Mouse (Mus musculus) T-helper 17 cell (primary cell): ENCODE results near the gene Dyx1c1.

Experiments
- in situ Hi-C, 2 experiments: fragments of 300-600 bp; cut with MboI, MseI; formaldehyde crosslinking; loops; 1 replicate in 1 of 2; 2 replicates in 1 of 2; pipeline ENCODE4 v1.15.1; 2025; ENCODE audit warnings: high pct_unique_total_duplicates in 2 of 2

Dyx1c1 gene

DNA sequence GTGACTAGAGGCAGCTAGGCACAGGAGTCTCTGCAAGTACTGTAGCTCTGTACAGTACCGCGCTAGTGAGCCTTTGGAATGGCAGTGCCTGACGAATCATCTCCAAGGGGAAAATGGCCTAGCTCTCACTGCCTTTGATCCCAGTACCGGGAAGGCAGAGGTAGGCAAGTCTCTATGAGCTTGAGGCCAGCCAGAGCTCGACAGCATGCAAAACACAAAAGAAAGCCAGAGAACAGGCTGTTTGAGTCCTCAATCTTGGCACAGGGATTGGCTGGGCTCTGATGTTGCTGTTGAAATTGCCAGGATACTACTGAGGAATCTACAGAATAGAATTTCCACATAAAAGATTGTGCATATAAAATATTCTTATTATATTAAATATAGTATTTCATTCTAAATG lies 13.8 kb downstream of the Dyx1c1 start:
- in situ Hi-C loops = loop anchor here in 1 of 2 experiments (5.0 kb wide), 1 partner anchor 120 kb away; no protein-coding TSS in a partner anchor

DNA sequence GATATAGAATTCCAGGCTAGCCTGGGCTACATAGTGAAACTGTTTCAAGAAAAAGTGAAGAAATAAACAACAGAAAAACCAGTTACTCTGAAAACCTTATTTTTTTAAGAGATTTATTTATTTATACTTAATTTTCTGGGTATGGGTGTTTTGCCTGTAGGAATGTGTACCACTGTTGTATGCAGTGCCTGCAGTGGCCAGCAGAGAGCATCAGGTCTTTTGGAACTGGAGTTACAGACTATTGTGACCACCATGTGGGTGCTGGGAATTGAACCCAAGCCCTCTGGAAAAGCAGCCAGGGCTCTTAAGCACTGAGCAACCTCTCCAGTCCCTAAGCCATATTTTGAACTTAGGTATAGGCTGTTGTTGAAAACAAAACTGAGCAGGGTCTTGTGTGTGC lies 14.4 kb downstream of the Dyx1c1 start:
- in situ Hi-C loops = loop anchor here in 1 of 2 experiments (5.0 kb wide), 1 partner anchor 119 kb away; no protein-coding TSS in a partner anchor

GRCm38 (mm10) chr9:72974734-72975133 lies 16.1 kb downstream of the Dyx1c1 start:
- in situ Hi-C loops = loop anchor here in 1 of 2 experiments (5.0 kb wide), 1 partner anchor 118 kb away; no protein-coding TSS in a partner anchor

DNA sequence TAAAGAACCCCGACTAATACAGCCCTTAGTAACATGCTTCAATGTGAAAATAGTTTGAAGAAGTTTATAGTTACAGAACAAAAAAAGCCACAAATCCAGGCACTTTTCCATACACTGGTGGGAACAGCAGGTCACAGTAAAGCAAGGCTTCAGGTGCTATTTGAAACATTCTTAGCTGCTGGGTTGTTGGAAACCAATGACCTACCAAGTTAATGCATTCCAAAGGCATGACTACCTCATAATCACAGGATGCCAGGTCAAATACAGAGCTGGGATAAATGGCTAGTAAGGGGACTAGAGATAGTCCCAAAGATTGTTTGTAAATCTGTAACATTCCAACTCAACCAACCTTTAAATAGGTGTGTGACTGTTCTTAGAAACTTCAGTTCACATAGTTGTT lies 16.7 kb downstream of the Dyx1c1 start:
- in situ Hi-C loops = no loop called here

GRCm38 (mm10) chr9:72983066-72983465 lies 24.5 kb downstream of the Dyx1c1 start:
- in situ Hi-C loops = no loop called here

DNA sequence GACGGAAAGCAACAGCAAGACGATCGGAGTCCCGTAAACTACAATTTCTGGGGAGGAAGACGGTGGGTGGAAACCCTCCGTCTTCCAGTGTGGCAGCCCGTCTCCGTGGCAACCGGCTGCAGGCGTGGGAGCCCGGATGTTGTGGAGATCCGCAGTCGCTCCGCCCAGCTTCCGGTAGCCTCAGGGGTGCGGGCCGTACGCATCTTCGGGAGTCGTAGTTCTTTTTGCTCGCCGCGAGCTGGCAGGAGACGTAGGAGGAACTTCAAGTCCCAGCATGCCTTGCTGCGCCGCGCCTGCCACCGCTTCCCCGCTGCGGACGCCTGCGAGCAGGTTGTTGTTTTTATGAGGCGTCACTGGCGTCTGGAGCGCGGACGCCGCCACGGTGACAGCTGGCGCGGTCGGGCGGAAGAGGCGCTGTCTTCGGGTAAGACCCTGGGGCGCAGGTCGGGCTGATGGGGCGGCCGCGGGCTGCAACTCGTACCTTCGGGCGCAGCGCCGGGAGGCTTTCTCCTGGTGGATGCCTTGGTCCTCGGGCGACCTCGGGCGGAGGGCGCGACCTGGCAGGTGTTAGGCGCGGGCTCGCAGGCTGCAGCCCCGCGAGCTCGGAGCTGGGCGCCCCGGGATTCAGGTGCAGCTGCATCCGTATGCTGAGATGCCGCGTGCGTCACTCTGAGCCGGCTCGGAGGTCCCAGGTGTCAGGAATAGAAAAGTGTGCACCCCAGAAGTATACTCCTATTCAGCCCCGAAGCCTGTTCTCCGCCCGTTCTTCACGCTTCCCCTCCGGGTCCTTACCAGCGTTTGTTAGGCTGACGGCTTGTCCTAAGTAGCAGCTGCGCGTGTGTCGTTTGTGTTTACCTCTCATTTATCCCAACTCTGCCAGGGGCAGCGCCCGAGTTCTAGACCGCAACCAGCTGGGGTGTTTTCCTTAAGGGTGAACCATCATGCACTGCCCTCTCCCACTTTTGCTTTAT lies 26.9 kb downstream of the Dyx1c1 start, which contains the start of the genes Ccpg1os and Ccpg1:
Gene Ccpg1os (minus strand): TSS at position 133 of the 971 bp plus-strand sequence.
Gene Ccpg1 (plus strand): TSS at position 180 of the 971 bp plus-strand sequence.
- in situ Hi-C loops = no loop called here

DNA sequence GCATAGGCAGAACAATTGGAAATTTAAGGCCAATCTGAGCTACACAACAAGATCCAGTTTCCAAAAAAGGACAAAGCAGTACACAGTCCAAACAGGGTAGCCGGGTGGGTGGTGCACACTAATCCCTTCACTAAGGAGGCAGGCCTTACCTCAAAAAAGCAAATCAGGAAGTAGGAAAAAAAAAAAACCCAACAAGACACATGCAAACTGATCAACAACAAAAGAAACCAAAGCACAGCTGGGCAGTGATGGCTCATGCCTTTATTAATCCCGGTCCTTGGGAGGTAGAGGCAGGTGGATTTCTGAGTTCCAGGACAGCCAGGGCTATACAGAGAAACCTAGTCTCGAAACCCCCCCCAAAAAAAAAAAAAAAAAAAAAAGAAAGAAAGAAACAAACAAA lies 29.1 kb downstream of the Dyx1c1 start:
- in situ Hi-C loops = no loop called here

- in situ Hi-C loops = no loop called here
These were observed 30.1 kb downstream of the Dyx1c1 start for GRCm38 (mm10) chr9:72988706-72989105.

DNA sequence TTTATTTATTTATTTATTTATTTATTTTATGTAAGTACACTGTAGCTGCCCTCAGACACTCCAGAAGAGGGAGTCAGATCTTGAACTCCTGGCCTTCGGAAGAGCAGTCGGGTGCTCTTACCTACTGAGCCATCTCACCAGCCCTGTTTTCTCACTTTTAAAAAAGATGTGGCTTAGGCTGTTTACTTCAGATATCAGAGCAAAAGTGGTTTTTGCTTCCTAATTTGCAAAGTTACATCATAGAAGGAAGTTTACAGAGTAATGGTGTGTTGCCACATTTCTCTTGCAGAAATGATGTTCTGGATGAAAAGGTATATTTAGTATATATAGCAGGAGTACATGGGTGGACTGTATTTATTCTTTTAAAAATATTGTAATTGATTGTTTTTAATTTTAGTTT lies 32.8 kb downstream of the Dyx1c1 start:
- in situ Hi-C loops = no loop called here

- in situ Hi-C loops = no loop called here
These were observed 34.0 kb downstream of the Dyx1c1 start for GRCm38 (mm10) chr9:72992576-72992975.

DNA sequence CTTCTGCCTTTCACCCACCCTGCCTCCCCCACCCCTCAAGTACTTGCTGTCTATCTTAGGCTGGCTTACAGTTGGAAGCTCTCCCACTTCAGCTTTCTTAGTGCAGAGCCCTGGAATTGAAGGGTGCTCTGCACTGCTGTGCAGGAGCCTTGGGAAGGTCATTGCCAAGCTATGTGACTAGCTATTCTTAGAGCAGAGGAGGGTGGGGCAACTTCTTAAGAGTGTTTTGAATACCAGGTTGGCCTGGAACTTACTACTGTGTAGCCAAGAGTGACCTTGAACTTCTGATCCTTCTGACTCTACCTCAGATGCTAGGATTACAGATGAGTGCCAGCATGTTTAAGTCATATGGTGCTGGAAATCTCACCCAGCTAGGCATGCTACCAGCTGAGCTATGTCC lies 37.6 kb downstream of the Dyx1c1 start:
- in situ Hi-C loops = no loop called here

GRCm38 (mm10) chr9:72996806-72997205 lies 38.2 kb downstream of the Dyx1c1 start:
- in situ Hi-C loops = no loop called here

DNA sequence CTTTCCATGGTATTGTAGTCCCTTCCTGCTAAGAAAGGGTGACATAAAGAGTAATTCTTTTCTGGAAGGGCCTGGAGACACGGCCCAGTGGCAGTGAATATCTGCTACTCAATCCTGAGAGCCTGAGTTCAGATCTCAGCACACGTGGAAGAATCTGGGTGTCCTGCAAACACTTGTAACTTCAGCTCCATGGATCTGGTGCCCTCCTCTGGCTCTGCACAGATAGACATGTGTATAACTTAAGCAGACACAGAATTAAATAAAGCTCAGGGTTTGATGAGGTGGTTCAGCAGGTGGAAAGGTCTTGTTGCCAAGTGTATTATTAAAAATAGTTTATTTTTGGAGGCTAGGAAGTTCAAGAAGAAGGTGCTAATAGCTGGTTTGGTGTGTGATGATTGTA lies 41.9 kb downstream of the Dyx1c1 start:
- in situ Hi-C loops = no loop called here

GRCm38 (mm10) chr9:73001314-73002011 lies 42.9 kb downstream of the Dyx1c1 start:
- in situ Hi-C loops = no loop called here

DNA sequence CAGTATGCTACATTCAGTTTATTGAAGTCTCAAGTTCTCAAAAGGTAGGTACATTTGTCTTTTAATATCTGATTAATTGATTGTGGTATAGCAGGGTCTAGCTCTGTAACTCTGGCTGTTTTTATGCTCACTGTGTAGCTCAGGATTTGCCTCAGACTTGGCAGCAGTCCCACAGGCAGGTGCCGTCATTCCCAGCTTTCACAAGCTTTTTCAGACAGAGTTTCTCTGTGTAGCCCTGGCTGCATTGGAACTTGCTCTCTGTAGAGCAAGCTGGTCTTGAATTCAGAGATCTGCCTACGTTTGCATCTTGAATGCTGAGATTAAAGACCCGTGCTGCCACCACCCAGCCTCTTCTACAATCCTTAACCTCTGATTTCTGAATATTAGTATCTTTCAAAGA lies 43.6 kb downstream of the Dyx1c1 start:
- in situ Hi-C loops = no loop called here

- in situ Hi-C loops = no loop called here
These were observed 45.5 kb downstream of the Dyx1c1 start for GRCm38 (mm10) chr9:73004076-73004475.

DNA sequence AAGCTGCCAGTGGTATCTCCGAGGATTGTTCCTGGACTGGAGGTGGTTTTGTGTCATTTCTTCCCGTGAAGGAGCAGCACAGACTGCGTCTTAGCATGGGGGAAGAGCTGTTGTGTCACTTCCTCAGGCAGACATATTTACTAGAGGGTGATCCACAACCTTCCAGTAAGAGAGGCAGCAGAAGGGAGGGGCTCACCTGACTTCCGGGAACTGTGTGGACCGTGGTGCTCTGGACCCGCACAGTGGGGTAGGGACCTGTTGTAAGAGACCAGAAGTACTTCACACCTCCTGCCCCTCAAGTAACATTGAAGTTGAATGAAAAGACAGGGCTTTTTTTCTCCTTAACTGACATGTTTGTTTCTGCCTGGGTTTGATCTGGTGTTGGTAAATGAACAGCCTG lies 46.5 kb downstream of the Dyx1c1 start:
- in situ Hi-C loops = no loop called here

DNA sequence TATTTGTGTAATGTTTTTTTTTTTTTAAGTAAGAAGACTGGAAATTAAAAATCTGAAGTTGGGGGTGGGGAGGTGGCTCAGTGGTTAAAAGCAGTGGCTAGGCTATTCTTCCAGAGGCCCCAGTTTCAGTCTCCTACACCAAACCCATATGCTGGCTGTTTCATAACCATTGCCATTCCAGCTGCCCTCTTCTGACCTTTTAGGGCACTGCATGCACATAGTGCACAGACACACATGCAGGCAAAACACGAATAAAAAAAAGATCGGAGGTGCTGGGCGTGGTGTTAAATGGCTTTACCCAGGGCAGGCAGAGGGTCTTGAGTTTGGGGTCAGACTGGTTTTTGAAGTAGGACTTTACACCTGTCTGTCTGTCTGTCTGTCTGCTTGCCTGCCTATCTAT lies 47.6 kb downstream of the Dyx1c1 start:
- in situ Hi-C loops = no loop called here

- in situ Hi-C loops = no loop called here
These were observed 49.8 kb downstream of the Dyx1c1 start for GRCm38 (mm10) chr9:73008384-73008783.

DNA sequence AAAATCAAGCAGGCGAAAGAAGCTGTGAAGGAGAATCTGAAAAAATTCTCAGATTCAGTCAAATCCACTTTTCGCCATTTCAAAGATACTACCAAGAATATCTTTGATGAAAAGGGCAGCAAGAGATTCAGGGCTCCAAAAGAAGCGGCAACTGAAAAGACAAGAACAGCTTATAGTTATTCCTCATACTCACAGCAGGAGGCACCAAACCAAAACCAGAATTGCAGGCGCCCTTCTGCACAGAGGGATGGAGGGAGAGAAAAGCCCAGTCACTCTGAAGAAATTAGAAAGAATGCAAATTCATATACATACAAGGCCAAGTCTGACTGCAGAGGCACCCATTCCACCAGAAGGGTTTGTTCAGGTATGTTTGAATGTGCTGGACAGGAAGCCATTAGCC lies 54.0 kb downstream of the Dyx1c1 start:
- in situ Hi-C loops = no loop called here

DNA sequence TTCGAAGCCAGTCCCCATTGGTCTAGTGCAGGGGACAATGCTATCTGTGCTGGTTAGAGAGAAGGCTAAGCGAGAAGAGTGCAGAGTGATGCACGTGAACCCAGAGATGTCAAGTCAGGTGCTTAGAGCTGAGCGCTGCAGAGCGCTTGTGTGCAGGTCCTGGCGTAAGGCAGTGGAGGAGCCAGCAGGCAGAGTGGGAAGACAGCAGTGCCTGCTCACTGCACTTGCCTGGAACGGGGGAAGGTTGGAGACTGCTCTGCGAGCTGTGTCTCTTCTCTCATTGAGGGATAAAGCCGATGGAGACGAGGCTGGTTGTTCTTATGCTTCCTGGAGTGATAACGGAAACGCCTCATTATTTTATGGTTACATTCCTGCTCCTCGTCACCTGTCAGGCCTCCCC lies 56.1 kb downstream of the Dyx1c1 start:
- in situ Hi-C loops = no loop called here

- in situ Hi-C loops = no loop called here
These were observed 61.3 kb downstream of the Dyx1c1 start for GRCm38 (mm10) chr9:73019841-73020240.
